Mouse (Mus musculus): Measurements from ENCODE around the gene Hmgn1.

DNA sequence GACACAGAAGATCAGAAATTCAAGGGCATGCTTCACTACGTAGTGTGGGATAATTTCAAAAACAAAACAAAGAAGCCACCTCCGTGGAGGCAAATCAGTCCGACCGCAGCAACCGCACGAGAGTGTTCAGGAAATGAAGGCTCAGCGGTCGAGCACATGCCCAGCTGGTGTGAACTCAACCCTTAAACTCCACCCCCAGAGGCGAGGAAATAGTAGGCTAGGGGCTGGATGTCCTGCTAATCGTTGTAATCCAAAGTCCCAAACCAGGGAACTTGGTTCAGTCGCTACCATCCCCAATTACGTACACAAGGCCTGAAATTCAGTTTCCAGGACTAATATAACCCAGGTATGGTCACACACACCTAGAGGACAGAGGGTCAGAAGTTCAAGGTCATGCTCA lies 40.5 kb downstream of the Hmgn1 start:
- no peak for TF ChIP-seq CTCF (IDR thresholded peaks at IDR 0.05; ENCODE audit: insufficient read depth, low read length)
- TF ChIP-seq POLR2A (IDR thresholded peaks at IDR 0.05; ENCODE audit: borderline replicate concordance, extremely low read depth, low read depth, low read length): no peak
